Mouse (Mus musculus): ENCODE measurements around the gene Tchp. TPM values are rescaled to one million over a fixed set of nuclear protein-coding genes. Genes with fewer than 3 reads are reported as not detected.

Tchp gene
- total RNA-seq, 2 experiments from 2014 or later = 3.5 to 4.6 TPM

DNA sequence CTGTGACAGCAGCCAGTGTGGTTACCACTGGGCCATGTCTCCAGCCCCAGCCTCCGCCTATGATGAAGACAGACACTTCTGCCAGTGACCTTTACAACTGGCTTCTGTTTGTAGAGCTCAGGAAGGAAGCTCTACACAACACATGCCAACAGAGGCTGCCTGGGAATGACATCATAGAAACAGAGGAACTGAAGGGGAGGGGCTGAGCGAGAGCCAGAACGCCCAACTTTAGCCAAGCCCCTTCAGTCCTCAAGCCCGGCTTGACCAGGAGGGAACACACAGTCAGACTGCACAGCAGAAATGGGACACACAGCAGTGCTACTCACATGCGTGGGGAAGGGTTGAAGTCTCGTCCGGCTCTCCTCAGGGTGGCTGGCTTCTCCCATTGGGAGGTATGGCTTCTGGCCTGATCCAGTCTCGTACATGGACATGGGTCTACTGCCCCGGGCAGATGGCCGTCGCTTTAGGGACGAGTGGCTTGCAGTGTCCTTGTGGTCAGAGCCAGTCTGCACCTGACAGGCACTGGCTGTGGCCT, 31.2 kb downstream of the Tchp start:
- DNase-seq = peak; percentile 39

DNA sequence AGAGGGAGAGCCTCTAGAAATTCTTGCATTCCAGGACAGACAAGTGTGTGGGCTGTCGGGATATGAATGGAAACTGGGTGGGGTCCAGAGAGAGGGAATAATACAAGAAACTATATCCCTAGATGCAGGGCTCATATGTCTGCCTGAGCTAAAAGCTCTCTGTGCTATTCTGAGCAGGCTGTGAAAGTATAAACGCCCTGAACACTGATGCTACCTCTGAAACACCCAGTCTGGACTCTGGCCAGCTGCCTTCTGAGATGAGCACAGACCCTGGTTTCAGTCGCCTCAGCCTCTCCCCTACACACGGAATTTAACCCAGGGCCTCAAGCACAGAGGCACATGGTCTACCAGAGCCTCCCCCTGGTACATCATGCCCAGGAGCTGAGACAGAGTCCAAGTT, 33.0 kb downstream of the Tchp start:
- DNase-seq = no peak

DNA sequence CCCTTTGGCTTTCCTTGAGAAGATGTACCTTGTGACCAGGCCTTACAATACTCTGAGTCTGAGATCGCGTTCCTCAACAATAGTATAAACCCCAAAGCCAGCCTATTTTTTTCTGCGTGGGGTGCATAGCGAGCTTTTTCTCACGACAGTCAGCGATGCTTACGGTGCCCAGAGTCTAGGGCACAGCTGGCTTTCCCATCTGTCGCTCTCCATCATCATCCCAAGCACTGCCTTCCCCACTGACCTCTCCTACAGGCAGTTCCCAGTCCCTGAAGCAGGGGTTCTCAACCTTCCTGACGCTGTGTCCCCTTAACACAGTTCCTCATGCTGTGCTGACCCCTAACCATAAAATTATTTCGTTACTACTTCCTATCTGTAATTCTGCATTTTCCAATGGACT, 35.0 kb downstream of the Tchp start:
- no peak for DNase-seq

DNA sequence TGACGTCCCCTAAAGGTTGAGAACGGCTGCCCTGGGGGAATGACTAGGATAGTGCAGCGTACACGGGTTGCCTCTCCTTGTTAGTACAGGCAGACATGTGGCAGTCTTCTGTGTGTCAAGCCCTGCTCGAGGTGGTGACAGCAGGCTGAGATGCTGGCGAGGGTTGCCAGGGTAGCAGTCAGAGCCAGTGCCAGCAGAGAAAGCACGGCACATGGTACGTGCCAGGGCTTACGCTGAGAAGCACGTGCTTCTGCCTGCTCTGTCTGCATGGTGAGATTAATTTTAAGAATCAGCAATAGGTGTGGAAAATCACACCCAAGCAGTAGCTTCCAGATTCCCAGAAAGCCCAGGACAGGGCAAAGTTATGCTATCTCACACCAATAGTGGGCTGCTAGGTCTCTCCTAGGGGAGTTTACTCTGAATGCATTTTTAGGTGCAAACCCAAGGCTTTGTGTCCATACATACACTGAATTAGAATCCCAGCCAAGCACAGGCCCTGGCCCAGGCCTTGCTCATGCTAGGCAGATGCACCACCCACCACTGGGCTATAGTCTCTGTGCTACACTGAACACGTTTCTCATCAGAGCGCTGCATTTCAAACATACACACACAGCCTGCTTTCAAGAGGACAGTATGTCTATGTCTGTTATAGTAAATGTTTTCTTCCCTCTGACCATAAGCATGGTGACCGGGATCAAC, 35.6 kb downstream of the Tchp start:
- DNase-seq = no peak

DNA sequence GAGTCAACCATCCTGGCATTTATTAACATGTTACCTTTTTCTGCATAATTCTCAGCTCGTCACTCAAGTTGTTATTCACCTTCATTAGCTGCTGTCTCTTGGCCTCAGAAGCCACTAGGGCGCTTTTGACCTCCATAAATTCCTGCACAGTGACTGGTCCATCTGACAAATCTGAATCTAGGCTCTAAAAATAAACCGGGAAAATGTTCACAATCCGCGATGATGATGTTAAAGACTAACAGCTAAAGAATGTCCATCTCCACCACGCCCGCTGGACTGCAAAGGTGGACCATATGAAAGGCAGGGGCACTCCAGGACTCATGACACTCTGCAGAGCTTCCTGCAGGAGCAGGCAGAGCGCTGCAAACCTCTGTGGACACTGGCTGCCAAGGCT, 36.1 kb downstream of the Tchp start:
- DNase-seq = no peak

DNA sequence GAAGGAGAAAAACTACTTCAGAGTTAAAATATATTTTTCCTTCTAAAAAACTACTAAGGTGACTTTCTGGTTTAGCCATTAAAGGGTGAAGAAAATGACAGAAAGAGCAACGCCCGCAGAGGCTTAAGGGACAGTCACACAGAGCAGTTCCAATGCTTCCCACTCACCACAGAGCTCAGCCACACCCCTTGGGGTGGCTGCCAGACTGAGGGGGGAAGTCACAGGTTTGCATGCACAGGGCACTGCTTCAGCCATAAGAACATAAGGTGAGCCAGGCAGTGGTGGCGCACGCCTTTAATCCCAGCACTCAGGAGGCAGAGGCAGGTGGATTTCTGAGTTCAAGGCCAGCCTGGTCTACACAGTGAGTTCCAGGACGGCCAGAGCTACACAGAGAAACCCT, 38.0 kb downstream of the Tchp start:
- no peak for DNase-seq

DNA sequence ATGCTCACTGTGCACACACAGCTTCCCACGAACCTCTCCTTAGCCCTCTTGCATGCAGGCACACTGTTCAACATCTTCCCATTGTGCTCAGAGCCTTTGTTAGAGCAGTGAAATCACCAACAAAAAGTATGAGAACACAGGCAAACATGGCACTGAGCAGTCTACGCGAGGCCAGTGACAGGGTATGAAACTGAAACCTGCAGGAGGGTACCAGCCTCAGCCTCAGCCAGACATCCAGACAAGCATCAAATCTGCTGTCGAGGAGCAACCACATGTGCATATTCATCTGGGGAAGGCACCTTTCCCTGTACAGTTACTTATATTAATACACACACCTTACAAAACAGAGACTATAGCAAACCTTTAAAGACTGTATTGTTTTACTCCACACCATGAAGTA, 39.3 kb downstream of the Tchp start:
- DNase-seq = no peak

DNA sequence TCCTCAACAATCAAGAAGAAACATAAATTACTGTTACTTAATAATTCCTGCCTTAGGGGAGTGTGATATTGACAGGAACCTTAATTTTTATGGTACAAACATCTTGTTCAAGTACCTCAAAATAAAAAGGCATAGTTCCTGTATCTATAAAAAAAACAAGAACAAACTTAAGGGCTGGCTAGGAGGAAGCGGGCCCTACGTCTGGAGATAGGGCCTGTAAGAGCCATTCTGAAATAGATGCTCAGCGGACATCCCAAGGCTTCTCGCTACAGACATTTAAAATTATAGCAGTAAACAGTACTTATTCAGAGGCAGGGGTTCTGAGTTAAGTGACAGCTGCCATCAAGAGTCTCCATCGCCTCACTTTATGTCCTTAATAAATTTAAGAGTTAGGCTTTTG, 40.0 kb downstream of the Tchp start:
- no peak for DNase-seq

DNA sequence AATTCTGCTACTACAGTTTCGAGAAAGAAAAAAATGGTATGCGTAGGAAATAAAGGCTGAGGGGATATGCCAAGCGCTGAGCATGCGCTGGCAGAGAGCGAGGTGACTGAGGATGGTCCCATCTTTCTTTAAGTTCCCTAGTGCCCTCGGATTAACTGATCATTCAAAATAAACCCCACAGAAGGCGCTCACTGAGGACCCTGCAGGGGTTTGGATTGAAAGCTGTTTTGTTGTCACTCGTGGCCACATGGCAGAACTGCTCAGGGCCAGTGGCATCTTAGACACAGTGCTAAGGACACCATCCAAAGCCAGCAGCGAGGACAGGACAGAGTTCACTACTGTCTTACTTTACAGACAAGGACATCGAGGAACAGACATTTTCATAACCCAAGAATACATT, 42.8 kb downstream of the Tchp start:
- no peak for DNase-seq

DNA sequence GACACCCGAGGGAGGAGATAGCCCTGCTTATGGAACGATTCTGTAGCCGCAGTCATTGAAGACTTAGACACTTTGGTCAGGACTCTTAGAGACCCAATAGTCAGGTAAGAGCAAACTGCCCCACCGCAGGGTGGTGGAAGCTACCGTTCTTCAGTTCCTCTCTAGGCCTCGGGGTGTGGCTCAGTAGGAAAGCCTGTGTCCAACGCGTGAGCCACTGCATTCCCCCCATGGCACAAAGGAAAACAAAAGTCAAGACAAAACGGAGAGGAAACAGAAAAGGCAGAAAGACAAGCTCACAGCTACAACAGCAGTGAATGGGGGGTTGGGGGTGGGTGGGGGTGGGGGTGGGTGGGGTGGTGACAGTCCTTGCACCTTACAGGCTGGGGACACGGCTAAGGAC, 44.8 kb downstream of the Tchp start:
- no peak for DNase-seq

DNA sequence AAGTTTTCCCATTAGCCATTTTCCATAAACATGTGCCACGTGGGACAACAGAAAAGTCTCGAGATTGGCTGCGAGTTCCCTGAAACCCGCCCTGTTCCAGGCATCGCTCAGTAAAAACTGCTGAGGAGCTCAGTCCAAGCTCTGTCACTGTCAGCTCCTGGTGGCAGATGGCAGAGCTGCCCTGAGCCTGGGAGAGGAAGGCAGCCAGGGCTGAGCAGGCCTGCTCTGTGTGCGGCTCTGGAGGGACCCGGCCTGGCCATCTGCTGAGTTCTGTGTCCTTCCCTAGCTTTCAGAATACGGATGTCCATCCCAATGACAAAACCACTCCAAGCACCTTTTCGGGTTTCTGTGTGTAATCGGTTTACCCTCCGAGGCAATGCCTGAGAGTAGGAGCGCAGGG, 45.8 kb downstream of the Tchp start:
- DNase-seq = no peak

DNA sequence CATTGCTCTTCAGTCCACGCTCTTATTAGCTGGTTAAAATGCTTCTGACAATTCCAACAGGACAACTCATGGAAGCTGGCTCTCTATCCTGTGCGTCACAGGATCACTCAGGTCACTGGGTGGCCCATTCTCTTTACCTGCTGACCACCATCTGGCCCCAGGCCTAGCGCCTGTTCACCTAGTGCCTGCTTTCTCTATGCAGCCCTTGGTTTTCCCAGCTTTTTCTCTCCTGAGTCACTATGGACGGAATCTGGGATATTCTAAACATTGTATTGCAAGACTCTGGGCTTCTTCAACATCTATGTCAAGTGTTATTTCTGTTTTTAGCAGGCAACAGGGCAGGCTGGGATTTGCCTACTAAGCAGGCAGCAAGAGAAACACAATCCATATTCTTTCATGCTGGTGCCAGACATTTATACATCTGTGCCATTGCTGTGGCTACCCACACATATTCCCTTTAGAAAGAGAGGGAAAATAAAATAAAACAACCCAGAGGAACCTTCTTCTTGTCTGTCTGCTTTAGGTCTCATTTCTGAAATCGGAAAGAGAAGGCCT, 52.1 kb downstream of the Tchp start:
- DNase-seq = no peak

DNA sequence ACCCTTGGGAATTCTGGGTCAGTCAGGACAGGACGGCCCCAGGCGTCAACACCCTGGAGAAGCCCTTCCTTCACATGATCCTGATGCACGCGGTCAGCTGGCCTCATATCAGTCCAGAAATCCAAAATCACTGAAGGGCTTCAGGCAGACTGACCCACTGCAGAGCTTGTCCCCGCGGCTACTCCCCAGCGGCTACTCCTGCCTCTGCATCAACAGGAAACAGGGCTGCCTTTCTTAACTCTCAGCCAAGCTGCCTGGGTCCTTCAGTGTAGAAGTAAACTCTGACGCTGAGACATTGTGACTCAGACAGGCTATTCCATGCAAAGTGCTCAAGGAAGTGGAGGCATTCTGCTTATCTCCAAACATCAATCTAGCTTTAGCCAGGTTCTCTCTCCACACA, 54.4 kb downstream of the Tchp start:
- DNase-seq = no peak

DNA sequence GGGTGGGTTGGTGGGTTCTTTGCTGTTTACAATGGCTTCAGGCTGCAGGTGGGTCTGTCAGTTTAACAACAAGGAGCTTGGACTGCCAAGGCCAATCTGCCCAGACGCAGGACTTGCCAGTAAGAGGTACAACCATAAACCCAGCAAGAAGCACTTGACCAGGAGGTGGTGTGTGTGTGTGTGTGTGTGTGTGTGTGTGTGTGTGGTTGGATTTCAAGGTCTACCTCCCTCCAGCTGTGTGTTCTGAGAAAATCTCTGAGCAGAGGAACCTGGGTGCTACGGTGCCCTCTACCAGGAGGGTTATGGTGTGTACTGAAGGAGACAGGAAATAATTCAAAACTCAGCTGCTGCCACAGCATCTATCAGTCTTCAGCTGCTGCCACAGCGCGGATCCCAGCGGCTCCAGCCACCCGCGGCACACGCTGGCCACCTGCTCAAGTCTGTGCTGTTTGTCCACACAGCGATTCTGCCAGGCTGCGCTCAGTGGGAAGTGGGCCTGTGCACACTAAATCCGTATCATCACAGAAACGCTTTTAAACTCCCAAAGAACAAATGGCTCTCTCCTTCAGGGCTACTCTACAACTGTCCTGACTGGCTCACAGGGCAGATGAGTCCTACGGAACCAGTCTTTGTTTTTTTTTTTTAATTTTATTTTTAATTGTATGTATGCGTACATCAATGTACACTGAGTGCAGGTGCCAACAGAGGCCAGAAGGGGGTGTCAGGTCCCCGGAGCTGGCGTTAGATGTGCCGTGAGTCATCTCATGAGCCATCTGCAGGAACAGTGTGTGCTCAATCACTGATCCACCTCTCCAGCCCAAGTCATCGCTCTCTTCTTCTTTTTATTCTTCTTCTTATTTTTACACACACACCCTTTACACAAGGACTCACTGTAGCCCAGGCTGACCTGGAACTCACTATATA, 57.5 kb downstream of the Tchp start:
- DNase-seq = no peak

DNA sequence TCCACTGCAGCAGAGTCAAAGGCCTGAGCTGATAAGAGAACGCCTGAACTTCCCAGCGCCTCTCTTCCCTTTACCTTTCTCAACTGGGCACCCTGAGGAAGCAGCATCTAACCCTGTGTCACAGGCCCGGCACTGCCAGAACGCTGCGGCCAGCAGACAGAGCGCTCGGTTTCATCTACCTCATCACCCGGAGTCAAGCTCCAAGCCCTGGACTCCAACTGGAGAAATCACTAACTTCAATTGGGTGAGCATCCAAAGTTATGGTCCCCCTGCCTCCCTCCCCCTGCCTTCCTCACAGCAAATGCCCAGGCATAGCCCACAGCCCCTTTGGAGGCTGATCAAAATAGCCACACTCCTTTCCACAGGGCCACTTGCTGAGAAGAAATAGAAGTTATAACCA, 59.1 kb downstream of the Tchp start:
- DNase-seq = no peak

DNA sequence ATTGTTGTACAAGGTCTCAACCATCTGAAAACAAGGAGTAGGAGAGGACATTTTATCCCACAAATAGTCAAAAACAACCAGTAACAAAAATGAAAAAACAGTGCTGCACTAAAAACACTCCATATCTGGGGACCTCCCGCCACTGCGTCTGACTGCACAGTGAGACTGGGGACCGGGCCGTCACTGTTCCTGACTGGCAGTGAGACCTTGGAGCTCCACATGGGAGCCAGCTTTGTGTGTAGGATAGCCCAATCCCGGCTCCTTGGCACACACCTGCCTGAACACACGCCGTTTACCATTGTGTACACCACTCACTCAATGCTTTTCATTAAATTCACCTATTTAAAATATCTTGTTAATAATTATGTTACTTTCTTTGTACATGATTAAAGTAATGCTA, 59.6 kb downstream of the Tchp start:
- no peak for DNase-seq

DNA sequence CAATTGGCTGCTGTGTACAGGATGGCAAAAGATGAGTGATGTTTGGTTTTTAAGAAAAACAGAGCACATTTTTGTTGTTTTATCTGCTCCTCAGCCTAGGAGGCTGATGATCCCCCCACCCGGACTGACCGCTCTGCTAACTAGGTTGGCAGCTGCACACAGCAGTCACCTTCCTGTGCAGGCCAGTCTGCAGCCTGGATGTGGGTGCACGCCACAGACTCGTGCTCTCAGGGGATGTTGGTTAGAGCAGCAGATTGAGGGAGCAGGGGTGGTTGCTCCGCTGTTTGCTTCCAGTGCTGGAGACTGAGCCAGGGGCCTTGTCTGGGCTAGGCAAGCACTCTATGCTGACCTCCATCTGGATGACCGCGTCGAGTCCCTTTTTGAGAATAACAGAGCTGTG, 62.2 kb downstream of the Tchp start:
- DNase-seq = no peak

DNA sequence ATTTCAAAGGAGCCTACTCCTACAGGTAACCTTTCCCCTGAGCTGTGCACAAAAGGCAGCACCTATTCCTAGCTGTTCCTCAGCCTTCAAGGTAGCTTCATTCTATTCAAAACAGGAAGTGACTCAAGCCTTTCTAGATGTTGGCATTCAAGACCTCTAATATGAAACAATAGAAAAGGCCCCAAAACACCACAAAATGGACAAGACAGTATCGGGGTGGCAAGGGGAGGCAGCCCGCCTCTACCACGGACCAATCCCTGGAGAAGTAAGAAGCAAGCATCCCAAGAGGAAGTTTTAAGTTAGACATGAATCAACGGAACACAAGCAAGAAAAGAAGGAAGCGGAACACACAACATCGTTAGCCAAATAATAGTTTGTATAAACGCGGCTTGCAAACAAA, 64.2 kb downstream of the Tchp start:
- no peak for DNase-seq

Small RNAs within 50 kb of the gene (microRNA-seq; reads per million reads assigned to microRNA genes)
- gene Mir7028 = 0 to 0.32 reads per million in 2 experiments

Other genes with a start within 250 kb of the Tchp start
- 1 to 10 TPM; 1.5 to 1.8 TPM for gene Fam222a, start 139.7 kb upstream of the Tchp start, total RNA-seq (2021)
- 1 to 10 TPM; 2.1 to 2.5 TPM for gene Trpv4, start 49.3 kb upstream of the Tchp start, total RNA-seq (2021)
- 10 to 100 TPM; 15.1 to 17.6 TPM for gene Gltp, start 16.8 kb upstream of the Tchp start, total RNA-seq (2021)
- gene Ankrd13a, start 66.9 kb downstream of the Tchp start, total RNA-seq (2021) = 10 to 100 TPM; 37.1 to 39.5 TPM
- gene Git2, start 67.8 kb downstream of the Tchp start, total RNA-seq (2021) = 10 to 100 TPM; 25.5 to 31.9 TPM
- gene 1500011B03Rik, start 115.7 kb downstream of the Tchp start, total RNA-seq (2021) = 10 to 100 TPM; 18.2 to 18.9 TPM
- gene 4930519G04Rik, start 145.9 kb downstream of the Tchp start, total RNA-seq (2021) = not detected
- not detected for gene Gm9936, start 150.9 kb downstream of the Tchp start, total RNA-seq (2021)
- 1 to 10 TPM in 1 of 2 experiments, under 1 TPM in 1; 0.73 to 1.3 TPM for gene Oasl2, start 189.2 kb downstream of the Tchp start, total RNA-seq (2021)
- gene Oasl1, start 215.5 kb downstream of the Tchp start, total RNA-seq (2021) = not detected
- 10 to 100 TPM; 31.0 to 32.1 TPM for gene 2210016L21Rik, start 234.4 kb downstream of the Tchp start, total RNA-seq (2021)